Mouse (Mus musculus) embryonic facial prominence, embryonic 14.5 days (tissue): Measurements from ENCODE around the gene Rassf9. TPM values are rescaled to one million over a fixed set of nuclear protein-coding genes. Genes with fewer than 3 reads are reported as not detected.
A peak's percentile ranks its signal among the peaks of the same experiment; 100 is the strongest.

Source experiments
- ATAC-seq: fragments of 200-750 bp; cut with Nextera tagmentation; 2 replicates; pipeline ENCODE4 v1.8.0; 2017; ENCODE audit warnings: low read depth, moderate number of reproducible peaks, moderate TSS enrichment
- DNase-seq: peaks from one replicate; pipeline ENCODE4 v3.0.0-alpha.2; 2015; ENCODE audit warnings: low spot score
- H3K27ac ChIP-seq: fragments of 300-500 bp; sonication (generic); replicated peaks from 2 replicates; pipeline ENCODE4 v1.5.1; 2014; ENCODE audit warnings: low read depth, mild to moderate bottlenecking, low read length, moderate library complexity
- H3K27me3 ChIP-seq: fragments of 300-500 bp; sonication (generic); replicated peaks from 2 replicates; pipeline ENCODE4 v1.6.1; 2014; ENCODE audit warnings: low read length; ENCODE audit not compliant: control insufficient read depth, insufficient read depth
- H3K36me3 ChIP-seq: fragments of 300-500 bp; sonication (generic); 2 replicates; pipeline ENCODE4 v1.6.1; 2014; ENCODE audit warnings: low read length, mixed read lengths; ENCODE audit not compliant: control insufficient read depth, insufficient read depth
- H3K4me1 ChIP-seq: fragments of 300-500 bp; sonication (generic); 2 replicates; pipeline ENCODE4 v1.6.1; 2014; ENCODE audit warnings: antibody characterized with exemption, low read length; ENCODE audit not compliant: control insufficient read depth, insufficient read depth
- H3K4me2 ChIP-seq: fragments of 300-500 bp; sonication (generic); 2 replicates; pipeline ENCODE4 v1.6.1; 2014; ENCODE audit warnings: low read depth, mild to moderate bottlenecking, low read length, moderate library complexity, mixed read lengths
- H3K4me3 ChIP-seq: fragments of 300-500 bp; sonication (generic); 2 replicates; pipeline ENCODE4 v1.5.1; 2014; ENCODE audit warnings: low read depth, mild to moderate bottlenecking, low read length
- H3K9ac ChIP-seq: fragments of 300-500 bp; sonication (generic); 2 replicates; pipeline ENCODE4 v1.6.1; 2014; ENCODE audit warnings: low read depth, mild to moderate bottlenecking, low read length, moderate library complexity, mixed read lengths
- H3K9me3 ChIP-seq: fragments of 300-500 bp; sonication (generic); 2 replicates; pipeline ENCODE4 v1.6.1; 2016; ENCODE audit warnings: low read length; ENCODE audit not compliant: control insufficient read depth
- WGBS: fragments of 180-500 bp; shearing (Covaris S2); extraction: QIAGEN DNeasy Blood & Tissue Kit; methylation state at CpG from one replicate; pipeline ENCODE4 v1.1.7; 2014; 5-methylcytosine and 5-hydroxymethylcytosine counted together
- polyA plus RNA-seq: library from polyadenylated mRNA; unstranded; fragments of >200 nt; fragmentation: Nextera tagmentation; extraction: Ambion mirVana; gene quantifications from 2 replicates; pipeline ENCODE4 v1.2.1, GENCODE M21; 2014

Rassf9 gene
- polyA plus RNA-seq, result 3.8 and 5.4 TPM in 2 replicates

GRCm38 (mm10) chr10:102511807-102512461, at the start of gene Rassf9:
Gene Rassf9 (plus strand): TSS chr10:102512222.
- Histone ChIP-seq H3K9ac (0 out of 2 replicates have a peak within 1 kb of the TSS, but pooled peaks have one; percentile 17), H3K4me1 (no peaks in the 10 kb centered on the region), H3K9me3 (no peaks in the 10 kb centered on the region), H3K4me2 (peak within 1 kb of the TSS; percentile 46), H3K27me3 (no peaks in the 10 kb centered on the region), H3K4me3 (peak within 1 kb of the TSS; percentile 33), H3K27ac (peak within 1 kb of the TSS; percentile 81), H3K36me3 (no peaks in the 10 kb centered on the region)
- DNase-seq, result peak; percentile 90
- ATAC-seq, result peak; percentile 94
- 9% methylated on average over 5 of the region's 5 CpGs for WGBS

DNA sequence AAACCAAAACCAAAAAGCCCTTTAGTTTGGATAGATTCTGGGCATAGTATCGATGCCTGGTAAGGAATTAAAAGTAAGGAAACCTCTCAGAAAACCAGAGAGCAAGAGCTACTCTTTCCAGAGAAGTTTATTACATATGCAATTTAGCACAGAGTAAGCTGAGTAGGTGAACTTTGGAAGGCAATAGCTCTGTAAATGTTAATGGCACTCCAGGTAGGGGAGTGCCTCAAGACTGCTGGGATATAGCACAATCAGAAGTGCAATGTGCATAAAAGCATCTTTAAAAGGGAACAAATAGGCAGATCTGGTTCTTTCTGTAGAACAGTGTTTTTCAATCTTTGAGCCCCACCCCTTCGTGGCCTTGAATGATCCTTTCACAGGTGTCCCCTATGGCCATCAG, 42.6 kb upstream of the Rassf9 start:
- Histone ChIP-seq H3K4me1 (no peaks in the 10 kb centered on the region), H3K4me3 (no peak overlapping the region), H3K36me3 (no peaks in the 10 kb centered on the region), H3K4me2 (no peak overlapping the region), H3K9me3 (no peaks in the 10 kb centered on the region), H3K9ac (no peak overlapping the region), H3K27ac (no peak overlapping the region), H3K27me3 (no peaks in the 10 kb centered on the region)
- DNase-seq (no peak), ATAC-seq (no peak)
- WGBS, result 77% methylated on average over 2 of the region's 2 CpGs

DNA sequence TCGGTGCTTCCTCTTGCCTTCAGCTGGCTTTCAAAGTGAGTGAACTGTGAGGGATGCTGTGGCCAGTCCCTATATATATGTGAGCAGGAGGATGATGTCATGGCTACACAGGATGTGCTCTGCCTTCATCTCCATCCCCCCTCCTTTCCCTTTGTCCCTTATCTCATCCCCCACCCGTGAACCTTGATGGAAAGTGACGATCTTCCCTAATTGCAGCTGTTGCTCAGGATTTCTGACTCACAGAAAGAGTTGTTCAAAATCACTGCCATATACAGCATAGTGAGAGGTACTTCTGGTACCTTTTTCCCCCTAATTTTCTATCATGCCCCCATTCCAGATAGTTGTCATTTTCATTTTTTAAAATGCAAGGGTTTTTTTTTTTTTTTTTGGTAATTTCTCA, 21.6 kb upstream of the Rassf9 start, which contains the start of gene Nts:
Gene Nts (minus strand): TSS at position 101 of the 400 bp plus-strand sequence.
- 18% methylated on average over 3 of the region's 3 CpGs for WGBS
- Histone ChIP-seq H3K4me1 (no peaks in the 10 kb centered on the region), H3K36me3 (no peaks in the 10 kb centered on the region), H3K9ac (no peak within 1 kb of the TSS), H3K9me3 (no peaks in the 10 kb centered on the region), H3K4me2 (no peak within 1 kb of the TSS), H3K27ac (no peak within 1 kb of the TSS), H3K4me3 (no peak within 1 kb of the TSS), H3K27me3 (no peaks in the 10 kb centered on the region)
- no peak for DNase-seq
- ATAC-seq, result no peak

DNA sequence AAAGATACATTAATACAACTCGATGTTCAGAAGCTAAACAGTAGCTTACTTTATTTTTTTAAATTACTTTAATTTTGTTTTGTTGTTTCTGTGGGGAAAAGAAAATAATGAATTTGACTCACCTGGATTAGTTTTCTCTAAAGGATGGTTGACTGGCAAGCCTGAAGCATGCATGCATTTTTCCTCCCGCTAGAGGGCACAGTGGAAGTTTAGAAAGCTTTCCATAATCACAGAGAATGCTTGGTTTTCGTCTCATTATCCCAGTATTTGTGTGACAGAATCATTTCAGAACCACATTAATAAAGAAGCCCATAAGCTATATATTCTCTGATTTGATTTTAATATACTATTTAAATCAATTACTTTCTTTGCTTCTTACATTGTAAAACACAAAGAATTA, 20.2 kb upstream of the Rassf9 start:
- H3K4me3 ChIP-seq, result no peak overlapping the region
- no peak overlapping the region for H3K9ac ChIP-seq
- no peaks in the 10 kb centered on the region for H3K9me3 ChIP-seq
- WGBS, result 11% methylated on average over 3 of the region's 3 CpGs
- H3K27ac ChIP-seq, result no peak overlapping the region
- H3K4me2 ChIP-seq, result no peak overlapping the region
- H3K27me3 ChIP-seq, result no peaks in the 10 kb centered on the region
- DNase-seq, result peak; percentile 72
- ATAC-seq, result no peak
- H3K4me1 ChIP-seq, result no peaks in the 10 kb centered on the region
- no peaks in the 10 kb centered on the region for H3K36me3 ChIP-seq

DNA sequence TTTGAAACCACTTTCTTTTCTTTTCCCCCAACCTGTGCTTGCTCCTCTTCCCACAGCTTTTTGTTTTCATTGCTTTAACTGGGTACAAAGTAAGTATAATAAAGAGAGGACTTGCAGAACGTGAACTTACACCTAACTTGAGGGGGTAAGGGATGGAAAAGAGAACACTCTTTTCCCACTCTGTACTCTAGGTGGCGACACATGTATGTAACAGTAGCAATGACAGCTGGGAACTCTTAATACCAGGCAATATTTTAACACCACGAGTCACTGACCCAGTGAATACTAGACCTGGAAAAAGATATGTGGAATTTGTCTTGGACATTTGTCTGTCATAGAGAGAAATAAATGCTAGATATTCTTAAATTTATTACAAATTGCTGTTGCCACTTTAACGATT, 13.3 kb upstream of the Rassf9 start:
- peak; percentile 53 for DNase-seq
- H3K4me3 ChIP-seq, result no peak overlapping the region

DNA sequence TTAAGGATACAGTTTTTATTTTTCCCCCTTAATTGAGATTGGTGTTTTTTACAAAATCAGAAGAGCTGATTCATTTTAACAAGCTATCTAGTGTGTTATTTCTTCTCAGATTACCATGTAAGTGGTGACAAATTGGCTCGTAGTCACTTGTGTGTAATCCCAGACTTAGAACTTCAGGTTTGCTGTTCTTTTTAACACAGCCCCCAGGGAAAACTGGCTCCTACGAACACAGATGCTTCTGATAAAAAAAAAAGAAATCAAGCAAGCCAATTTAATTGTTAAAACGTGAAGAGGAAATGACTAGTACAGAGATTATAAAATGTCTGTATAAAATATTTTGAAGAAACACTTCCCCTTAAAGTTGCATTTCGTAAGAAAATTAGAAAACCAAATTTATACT, 4.6 kb upstream of the Rassf9 start:
- Histone ChIP-seq H3K4me1 (no peaks in the 10 kb centered on the region), H3K4me2 (no peak overlapping the region), H3K4me3 (no peak overlapping the region), H3K27me3 (no peaks in the 10 kb centered on the region), H3K27ac (no peak overlapping the region), H3K9me3 (no peaks in the 10 kb centered on the region), H3K36me3 (no peaks in the 10 kb centered on the region), H3K9ac (no peak overlapping the region)
- no peak for ATAC-seq
- 15% methylated on average over 4 of the region's 4 CpGs for WGBS
- peak; percentile 60 for DNase-seq

More for the DNA sequence above, 13.3 kb upstream of the Rassf9 start:
- Histone ChIP-seq H3K9ac (no peak overlapping the region), H3K36me3 (no peaks in the 10 kb centered on the region), H3K4me1 (no peaks in the 10 kb centered on the region), H3K4me2 (no peak overlapping the region), H3K27ac (no peak overlapping the region), H3K27me3 (no peaks in the 10 kb centered on the region), H3K9me3 (no peaks in the 10 kb centered on the region)
- no peak for ATAC-seq
- 26% methylated on average over 4 of the region's 4 CpGs for WGBS

GRCm38 (mm10) chr10:102511461-102511806, 588 bp upstream of the Rassf9 start:
- 31% methylated on average over 3 of the region's 3 CpGs for WGBS
- H3K9ac ChIP-seq, result no peak overlapping the region
- no peaks in the 10 kb centered on the region for H3K4me1 ChIP-seq
- H3K4me3 ChIP-seq, result no peak overlapping the region
- peak overlapping the region; percentile 81; the same call in 1 of the 2 replicates for H3K27ac ChIP-seq
- H3K36me3 ChIP-seq, result no peaks in the 10 kb centered on the region
- no peaks in the 10 kb centered on the region for H3K9me3 ChIP-seq
- H3K27me3 ChIP-seq, result no peaks in the 10 kb centered on the region
- peak overlapping the region; percentile 46 for H3K4me2 ChIP-seq
- DNase-seq (no peak), ATAC-seq (no peak; the same call in 1 of the 2 replicates)

- H3K9ac ChIP-seq, result no peak overlapping the region
- no peak for ATAC-seq
- 21% methylated on average over 1 of the region's 1 CpGs for WGBS
- no peak overlapping the region for H3K4me3 ChIP-seq
- no peaks in the 10 kb centered on the region for H3K27me3 ChIP-seq
- H3K27ac ChIP-seq, result no peak overlapping the region
- no peaks in the 10 kb centered on the region for H3K4me1 ChIP-seq
- no peak for DNase-seq
- no peaks in the 10 kb centered on the region for H3K36me3 ChIP-seq
- H3K9me3 ChIP-seq, result no peaks in the 10 kb centered on the region
- H3K4me2 ChIP-seq, result peak overlapping the region; percentile 7
These were observed 2.1 kb downstream of the Rassf9 start for GRCm38 (mm10) chr10:102514159-102514558.

- Histone ChIP-seq H3K27ac (no peak overlapping the region), H3K9ac (no peak overlapping the region), H3K36me3 (no peaks in the 10 kb centered on the region), H3K9me3 (no peaks in the 10 kb centered on the region), H3K4me1 (no peaks in the 10 kb centered on the region), H3K4me3 (no peak overlapping the region), H3K4me2 (no peak overlapping the region), H3K27me3 (no peaks in the 10 kb centered on the region)
- WGBS, result 63% methylated on average over 3 of the region's 3 CpGs
- no peak for DNase-seq
- no peak for ATAC-seq
These were observed 15.9 kb downstream of the Rassf9 start for GRCm38 (mm10) chr10:102527901-102528300.
